29 mouse cellular contexts compared by ENCODE assay signal in genomic region chr3:34311944-34312343, GRCm38 (mm10).
DNase-seq lines count a peak whose midpoint lies in the region; ATAC-seq lines count a peak whose summit lies in the region.
"Had no signal": no experiment of that assay in that cellular context is flagged by ENCODE, and none has a peak within 500 bp of the region (broad histone marks: within the 10 kb centered on the region; RNA-seq: fewer than 3 reads in every experiment).

No protein-coding gene starts in this region.

- H3K4me1 ChIP-seq in forebrain, embryonic 12.5 days, result peaks cover 38% of the 10 kb centered on the region
- H3K4me1 ChIP-seq in forebrain, embryonic 11.5 days (replicated peaks; ENCODE audit: control insufficient read depth, insufficient read depth, low read length), result peaks cover 7% of the 10 kb centered on the region
- peaks cover 52% of the 10 kb centered on the region for H3K4me1 ChIP-seq in midbrain, embryonic 10.5 days
- peaks cover 17% of the 10 kb centered on the region for H3K4me1 ChIP-seq in midbrain, embryonic 14.5 days (ENCODE audit: control insufficient read depth, insufficient read depth, low read length)
- H3K4me1 ChIP-seq: embryonic facial prominence, embryonic 13.5 days; heart, embryonic 12.5 days; heart, embryonic 15.5 days had no signal

- H3K9ac ChIP-seq in forebrain, embryonic 12.5 days, result no peak overlapping the region
- no peak overlapping the region for H3K9ac ChIP-seq in forebrain, embryonic 11.5 days (ENCODE audit: low read length)
- no peak overlapping the region for H3K9ac ChIP-seq in midbrain, embryonic 14.5 days (replicated peaks; ENCODE audit: low read length)
- H3K9ac ChIP-seq: embryonic facial prominence, embryonic 13.5 days; heart, embryonic 12.5 days; heart, embryonic 15.5 days; hindbrain, embryonic 12.5 days; hindbrain, embryonic 15.5 days had no signal

- no peak for ATAC-seq in forebrain, embryonic 12.5 days (ENCODE audit: low FRiP score)
- ATAC-seq in forebrain, embryonic 11.5 days (replicated peaks; ENCODE audit: low FRiP score), result no peak
- no peak for ATAC-seq in midbrain, embryonic 14.5 days (ENCODE audit: low FRiP score, low TSS enrichment)
- ATAC-seq: intestine, postnatal 0 days; Patski had no signal

- 65% methylated on average over 6 of the region's 6 CpGs for WGBS in forebrain, embryonic 12.5 days
- 84% methylated on average over 6 of the region's 6 CpGs for WGBS in forebrain, embryonic 11.5 days
- 79% methylated on average over 6 of the region's 6 CpGs for WGBS in midbrain, embryonic 10.5 days
- WGBS in midbrain, embryonic 14.5 days, result 79% methylated on average over 6 of the region's 6 CpGs

- H3K36me3 ChIP-seq in forebrain, embryonic 12.5 days (replicated peaks), result no peaks in the 10 kb centered on the region
- no peaks in the 10 kb centered on the region for H3K36me3 ChIP-seq in forebrain, embryonic 11.5 days (ENCODE audit: control insufficient read depth, insufficient read depth, low read length)
- H3K36me3 ChIP-seq in midbrain, embryonic 10.5 days, result no peaks in the 10 kb centered on the region
- H3K36me3 ChIP-seq in midbrain, embryonic 14.5 days (ENCODE audit: control insufficient read depth, insufficient read depth, low read length), result no peaks in the 10 kb centered on the region
- H3K36me3 ChIP-seq: embryonic facial prominence, embryonic 10.5 days; embryonic facial prominence, embryonic 13.5 days; G1E; heart, embryonic 12.5 days; heart, embryonic 15.5 days; hindbrain, embryonic 12.5 days; hindbrain, embryonic 15.5 days had no signal

- H3K27ac ChIP-seq in forebrain, embryonic 12.5 days, result peak overlapping the region; percentile 53; the same call in 1 of the 2 replicates
- no peak overlapping the region for H3K27ac ChIP-seq in forebrain, embryonic 11.5 days (ENCODE audit: low read depth, low read length)
- peak overlapping the region; percentile 50; the same call in 1 of the 2 replicates for H3K27ac ChIP-seq in midbrain, embryonic 10.5 days (replicated peaks)
- no peak overlapping the region for H3K27ac ChIP-seq in midbrain, embryonic 14.5 days (replicated peaks; ENCODE audit: low read depth, low read length)
- H3K27ac ChIP-seq: embryonic facial prominence, embryonic 10.5 days; embryonic facial prominence, embryonic 13.5 days; heart, embryonic 15.5 days; hindbrain, embryonic 12.5 days; hindbrain, embryonic 15.5 days had no signal

- no peak overlapping the region for H3K4me2 ChIP-seq in forebrain, embryonic 12.5 days
- no peak overlapping the region for H3K4me2 ChIP-seq in forebrain, embryonic 11.5 days (ENCODE audit: low read depth, low read length, severe bottlenecking)
- no peak overlapping the region for H3K4me2 ChIP-seq in midbrain, embryonic 14.5 days (ENCODE audit: low read length)
- H3K4me2 ChIP-seq: embryonic facial prominence, embryonic 13.5 days; heart, embryonic 12.5 days; heart, embryonic 15.5 days; hindbrain, embryonic 12.5 days; hindbrain, embryonic 15.5 days had no signal

- peaks cover 6% of the 10 kb centered on the region; the same call in 1 of the 2 replicates for H3K27me3 ChIP-seq in forebrain, embryonic 12.5 days
- no peaks in the 10 kb centered on the region for H3K27me3 ChIP-seq in forebrain, embryonic 11.5 days (ENCODE audit: control insufficient read depth, insufficient read depth, low read length)
- peaks cover 21% of the 10 kb centered on the region for H3K27me3 ChIP-seq in midbrain, embryonic 10.5 days (ENCODE audit: low read depth, poor library complexity, severe bottlenecking)
- H3K27me3 ChIP-seq in midbrain, embryonic 14.5 days (ENCODE audit: control insufficient read depth, insufficient read depth, low read length), result no peaks in the 10 kb centered on the region
- H3K27me3 ChIP-seq: CH12.LX; heart, embryonic 12.5 days; heart, embryonic 15.5 days; hindbrain, embryonic 12.5 days; hindbrain, embryonic 15.5 days had no signal

- DNase-seq in forebrain, embryonic 11.5 days (ENCODE audit: low spot score), result no peak
- no peak for DNase-seq in midbrain, embryonic 10.5 days (ENCODE audit: low spot score)
- no peak for DNase-seq in midbrain, embryonic 14.5 days
- peak; percentile 31 for DNase-seq in right cerebral cortex, postnatal 4 days
- no peak for DNase-seq in right cerebral cortex, adult 2 months (ENCODE audit: low spot score in 2 of 2)
- DNase-seq in embryo, embryonic 11 days, result no peak
- DNase-seq: adrenal gland, postnatal 10 days; adrenal gland, postnatal 36 days; B cell, adult 2 months; cerebellum, adult 11 months; cerebellum, adult 2 months; cerebellum, adult 9-11 months; cerebellum, postnatal 25 days; gastrocnemius, postnatal 25 days; heart, adult 18-20 months; heart, postnatal 10 days; heart, postnatal 36 days had no signal

- no peaks in the 10 kb centered on the region for H3K9me3 ChIP-seq in forebrain, embryonic 12.5 days
- no peaks in the 10 kb centered on the region for H3K9me3 ChIP-seq in forebrain, embryonic 11.5 days (ENCODE audit: control insufficient read depth, low read length)
- H3K9me3 ChIP-seq in midbrain, embryonic 10.5 days (replicated peaks), result no peaks in the 10 kb centered on the region
- H3K9me3 ChIP-seq in midbrain, embryonic 14.5 days (ENCODE audit: control insufficient read depth, low read length), result no peaks in the 10 kb centered on the region
- H3K9me3 ChIP-seq: embryonic facial prominence, embryonic 10.5 days; embryonic facial prominence, embryonic 13.5 days; G1E; heart, embryonic 12.5 days; heart, embryonic 15.5 days; hindbrain, embryonic 12.5 days; hindbrain, embryonic 15.5 days had no signal

- no peak overlapping the region for H3K4me3 ChIP-seq in forebrain, embryonic 12.5 days (replicated peaks)
- no peak overlapping the region for H3K4me3 ChIP-seq in forebrain, embryonic 11.5 days (ENCODE audit: low read depth, low read length)
- no peak overlapping the region for H3K4me3 ChIP-seq in midbrain, embryonic 10.5 days
- no peak overlapping the region for H3K4me3 ChIP-seq in midbrain, embryonic 14.5 days (replicated peaks; ENCODE audit: low read depth, low read length)
- H3K4me3 ChIP-seq: embryonic facial prominence, embryonic 10.5 days; embryonic facial prominence, embryonic 13.5 days; erythroblast, embryonic 14.5 days; heart, embryonic 12.5 days; heart, embryonic 15.5 days; hindbrain, embryonic 12.5 days; hindbrain, embryonic 15.5 days had no signal

Comparison
In these comparisons a context has a peak if more than half of its experiments do, and no peak if none do; other contexts are left out.
1. H3K27ac ChIP-seq: peak in forebrain, embryonic 12.5 days (single experiment) and midbrain, embryonic 10.5 days (single experiment); none in forebrain, embryonic 11.5 days (single experiment) and midbrain, embryonic 14.5 days (single experiment).